Mouse (Mus musculus) spleen, postnatal 14 days (tissue): ENCODE data around the gene Akr1c13.

Experiments
- DNase-seq, 2 experiments: peaks; one replicate each; pipeline ENCODE4 v3.0.0; 2021 to 2022; ENCODE audit warnings: low spot score in 2 of 2

Akr1c13 gene

DNA sequence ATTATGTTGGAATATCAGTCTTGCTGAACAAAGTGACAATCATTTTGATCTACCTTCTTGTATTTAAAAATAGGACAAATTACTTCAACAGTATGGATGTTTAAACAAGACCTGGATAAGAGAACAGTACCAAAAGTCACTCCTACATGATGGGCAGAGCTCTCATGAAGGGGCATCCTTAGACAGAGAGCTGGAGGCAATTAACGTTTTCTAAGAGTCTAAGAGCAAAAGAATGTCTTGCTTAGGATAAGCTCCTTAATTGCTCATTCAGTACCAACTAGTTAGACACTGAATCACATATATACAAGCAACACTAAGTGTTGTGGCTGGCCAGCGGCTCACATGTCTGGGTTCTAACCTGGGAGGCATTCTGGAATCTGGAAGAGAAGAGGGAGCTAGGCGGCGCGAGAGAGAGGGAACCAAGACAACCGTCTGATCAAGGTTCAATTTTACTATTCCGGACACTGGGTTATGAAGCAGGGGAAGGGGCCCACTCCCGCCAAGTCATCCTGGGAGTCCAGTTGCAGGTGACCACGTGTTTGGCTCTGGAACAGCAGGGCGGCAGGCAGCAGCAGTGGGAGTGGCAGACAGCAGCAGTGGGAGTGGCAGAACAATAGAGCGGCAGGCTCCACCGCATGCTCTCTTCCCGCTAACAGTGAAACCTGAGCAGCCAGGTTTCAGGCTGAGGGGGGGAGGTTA lies 54.1 kb downstream of the Akr1c13 start:
- DNase-seq = no peak

DNA sequence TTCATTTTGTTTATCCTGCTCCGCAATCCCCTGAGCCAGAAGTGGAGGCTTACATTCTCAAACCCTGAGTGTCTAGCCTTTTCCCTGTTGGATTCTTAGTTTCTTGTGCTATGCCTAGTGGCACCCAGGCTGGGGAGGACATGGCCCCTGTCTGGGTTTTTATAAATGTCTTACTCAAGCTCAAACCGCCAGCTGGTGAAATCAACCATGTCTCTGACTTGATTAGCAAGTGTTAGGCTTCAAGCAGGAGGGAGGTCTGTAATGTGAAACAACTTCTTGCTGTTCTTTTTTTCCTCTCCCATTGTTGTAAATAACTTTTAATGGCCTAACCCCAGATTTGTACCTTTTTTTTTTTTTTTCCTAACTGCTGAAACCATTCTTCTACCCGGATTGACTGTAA lies 58.4 kb downstream of the Akr1c13 start:
- no peak for DNase-seq
